Mouse (Mus musculus) MN1 (cell line): ENCODE measurements around the gene Lrrfip1.

Experiments used
- DNase-seq: peaks from one replicate; pipeline ENCODE4 v3.0.0-alpha.2; 2016; ENCODE audit warnings: low spot score

The Lrrfip1 gene

GRCm38 (mm10) chr1:91086325-91086724 is 87.8 kb downstream of the Lrrfip1 start:
- DNase-seq: no peak

- DNase-seq: no peak
These were observed 88.2 kb downstream of the Lrrfip1 start for GRCm38 (mm10) chr1:91086748-91087147.

- DNase-seq: no peak
These were observed 89.5 kb downstream of the Lrrfip1 start for GRCm38 (mm10) chr1:91088027-91088426.

GRCm38 (mm10) chr1:91088941-91089340 is 90.4 kb downstream of the Lrrfip1 start:
- no peak for DNase-seq

- no peak for DNase-seq
These were observed 91.9 kb downstream of the Lrrfip1 start for GRCm38 (mm10) chr1:91090456-91090855.

GRCm38 (mm10) chr1:91092451-91092850 is 93.9 kb downstream of the Lrrfip1 start:
- DNase-seq: no peak

GRCm38 (mm10) chr1:91093296-91093695 is 94.8 kb downstream of the Lrrfip1 start:
- no peak for DNase-seq

GRCm38 (mm10) chr1:91094001-91094400 is 95.5 kb downstream of the Lrrfip1 start:
- no peak for DNase-seq

GRCm38 (mm10) chr1:91095258-91095657 is 96.7 kb downstream of the Lrrfip1 start:
- DNase-seq: no peak

- DNase-seq: no peak
These were observed 97.3 kb downstream of the Lrrfip1 start for GRCm38 (mm10) chr1:91095853-91096252.

GRCm38 (mm10) chr1:91096490-91096889 is 98.0 kb downstream of the Lrrfip1 start:
- no peak for DNase-seq

GRCm38 (mm10) chr1:91097283-91097834 is 98.8 kb downstream of the Lrrfip1 start:
- no peak for DNase-seq

- peak; percentile 14 for DNase-seq
These were observed 100.3 kb downstream of the Lrrfip1 start for GRCm38 (mm10) chr1:91098887-91099286.

GRCm38 (mm10) chr1:91101709-91102440 is 103.3 kb downstream of the Lrrfip1 start:
- DNase-seq: no peak

GRCm38 (mm10) chr1:91103366-91103983 is 104.9 kb downstream of the Lrrfip1 start:
- DNase-seq: no peak

- DNase-seq: no peak
These were observed 109.0 kb downstream of the Lrrfip1 start for GRCm38 (mm10) chr1:91107548-91107947.

GRCm38 (mm10) chr1:91109302-91109701 is 110.8 kb downstream of the Lrrfip1 start:
- no peak for DNase-seq

GRCm38 (mm10) chr1:91112171-91112570 is 113.6 kb downstream of the Lrrfip1 start:
- DNase-seq: no peak

GRCm38 (mm10) chr1:91112606-91113005 is 114.1 kb downstream of the Lrrfip1 start:
- no peak for DNase-seq

- DNase-seq: no peak
These were observed 123.6 kb downstream of the Lrrfip1 start for GRCm38 (mm10) chr1:91122121-91122520.

GRCm38 (mm10) chr1:91123004-91123403 is 124.5 kb downstream of the Lrrfip1 start:
- DNase-seq: no peak

GRCm38 (mm10) chr1:91123466-91123865 is 124.9 kb downstream of the Lrrfip1 start:
- DNase-seq: no peak

- no peak for DNase-seq
These were observed 130.3 kb downstream of the Lrrfip1 start for GRCm38 (mm10) chr1:91128849-91129248.
